In the genomic region with DNA sequence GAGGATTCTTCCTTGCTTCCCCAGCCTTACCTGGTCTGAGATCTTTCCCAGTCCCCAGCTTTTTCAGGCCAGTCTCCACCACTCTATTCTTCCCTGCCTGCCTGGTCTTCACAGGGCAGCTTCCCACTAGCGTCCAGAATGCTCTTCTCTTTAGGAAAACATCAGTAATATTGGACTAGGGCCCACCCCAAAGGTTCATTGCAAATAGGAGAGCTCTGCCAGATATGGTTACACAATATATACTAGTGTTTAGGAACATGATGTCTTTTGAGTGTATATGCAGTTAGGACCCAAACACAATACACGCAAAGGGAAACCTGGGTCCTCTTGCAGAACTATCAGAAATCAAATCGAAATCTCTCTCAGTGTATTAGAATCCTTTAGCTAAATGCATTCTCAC, we compare ENCODE assay signal across 25 mouse cellular contexts.
"Had no signal": no experiment of that assay in that cellular context is flagged by ENCODE, and none has a peak within 500 bp of the region (broad histone marks: within the 10 kb centered on the region; RNA-seq: fewer than 3 reads in every experiment).

No protein-coding gene starts in this region.

- H3K27me3 ChIP-seq: heart, embryonic 12.5 days; hindbrain, embryonic 12.5 days; intestine, embryonic 15.5 days; limb, embryonic 12.5 days had no signal

- H3K9ac ChIP-seq: heart, embryonic 12.5 days; hindbrain, embryonic 12.5 days; hindbrain, embryonic 14.5 days; intestine, embryonic 15.5 days; limb, embryonic 12.5 days had no signal

- H3K4me3 ChIP-seq: gastrocnemius, adult 2 months; heart, adult 2 months; heart, embryonic 10.5 days; heart, embryonic 12.5 days; hindbrain, embryonic 10.5 days; hindbrain, embryonic 12.5 days; intestine, embryonic 15.5 days; left cerebral cortex, adult 2 months; limb, embryonic 10.5 days; limb, embryonic 12.5 days had no signal

- H3K36me3 ChIP-seq: heart, embryonic 10.5 days; heart, embryonic 12.5 days; hindbrain, embryonic 10.5 days; hindbrain, embryonic 12.5 days; intestine, embryonic 15.5 days; limb, embryonic 10.5 days; limb, embryonic 12.5 days had no signal

- ATAC-seq: forebrain, embryonic 16.5 days; hindbrain, embryonic 16.5 days; inflammation-experienced regulatory T-cells, adult 6 months; intestine, embryonic 15.5 days; intestine, postnatal 0 days had no signal

- H3K4me1 ChIP-seq: heart, embryonic 10.5 days; heart, embryonic 12.5 days; hindbrain, embryonic 12.5 days; intestine, embryonic 15.5 days; limb, embryonic 10.5 days; limb, embryonic 12.5 days had no signal

- H3K9me3 ChIP-seq: heart, embryonic 10.5 days; hindbrain, embryonic 10.5 days; hindbrain, embryonic 12.5 days; intestine, embryonic 15.5 days; limb, embryonic 10.5 days; limb, embryonic 12.5 days had no signal

- H3K4me2 ChIP-seq: heart, embryonic 12.5 days; hindbrain, embryonic 12.5 days; hindbrain, embryonic 14.5 days; intestine, embryonic 15.5 days; limb, embryonic 12.5 days; liver, embryonic 11.5 days had no signal

- DNase-seq: gastrocnemius, adult 2 months; gastrocnemius, postnatal 10 days; gastrocnemius, postnatal 25 days; heart, adult 2 months; heart, postnatal 10 days; heart, postnatal 4 days; kidney, adult 18-20 months; kidney, adult 8-10 months; kidney, postnatal 10 days; kidney, postnatal 25 days; kidney, postnatal 4 days had no signal

- H3K27ac ChIP-seq: gastrocnemius, adult 2 months; heart, adult 2 months; heart, embryonic 10.5 days; hindbrain, embryonic 10.5 days; hindbrain, embryonic 12.5 days; hindbrain, embryonic 14.5 days; intestine, embryonic 15.5 days; left cerebral cortex, adult 2 months; limb, embryonic 10.5 days; limb, embryonic 12.5 days had no signal
